Mouse (Mus musculus) cerebellum, postnatal 10 days (tissue): ENCODE results near the gene Kank3.
"Not testable (repeated sequence)": the region's sequence is repeated elsewhere in the genome, so short reads cannot be mapped to it uniquely, and the experiment has no call there.

ENCODE experiments used
- DNase-seq, 2 experiments: peaks; one replicate each; pipeline ENCODE4 v3.0.0; 2021; ENCODE audit warnings: mixed read lengths in 2 of 2

The Kank3 gene

DNA sequence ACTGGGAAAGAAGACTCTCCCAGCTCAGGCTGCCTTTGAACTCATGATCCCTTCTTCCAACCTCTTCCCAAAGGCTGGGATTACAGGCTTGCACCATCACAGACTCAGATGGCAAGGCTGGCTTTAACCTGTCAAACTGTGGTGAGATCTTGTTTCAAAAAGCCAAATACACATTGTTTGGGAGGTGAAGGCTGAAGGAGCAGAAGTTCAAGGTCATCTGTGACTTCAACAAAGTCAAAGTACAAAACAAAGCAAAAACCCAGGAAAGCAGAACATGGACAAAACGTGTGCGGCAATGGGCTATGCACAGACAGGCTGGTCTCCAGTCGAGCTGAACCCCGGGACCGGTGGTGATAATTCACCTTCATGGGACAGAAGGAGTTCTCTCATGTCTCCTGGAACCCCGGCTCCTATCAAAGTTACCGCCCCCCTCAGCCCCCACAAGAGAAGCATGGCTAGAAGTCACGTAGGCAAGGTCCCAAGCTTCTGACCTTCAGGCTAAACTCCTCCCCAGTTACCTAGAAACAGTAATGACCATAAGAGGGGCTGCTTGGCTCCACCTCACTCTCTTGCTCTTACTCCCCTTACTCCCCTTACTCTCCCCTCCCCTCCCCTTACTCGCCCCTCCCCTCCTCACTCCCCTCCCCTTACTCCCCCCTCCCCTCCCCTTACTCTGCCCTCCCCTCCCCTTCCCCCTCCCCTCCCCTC is 3.0 kb upstream of the Kank3 start:
- DNase-seq: no peak

DNA sequence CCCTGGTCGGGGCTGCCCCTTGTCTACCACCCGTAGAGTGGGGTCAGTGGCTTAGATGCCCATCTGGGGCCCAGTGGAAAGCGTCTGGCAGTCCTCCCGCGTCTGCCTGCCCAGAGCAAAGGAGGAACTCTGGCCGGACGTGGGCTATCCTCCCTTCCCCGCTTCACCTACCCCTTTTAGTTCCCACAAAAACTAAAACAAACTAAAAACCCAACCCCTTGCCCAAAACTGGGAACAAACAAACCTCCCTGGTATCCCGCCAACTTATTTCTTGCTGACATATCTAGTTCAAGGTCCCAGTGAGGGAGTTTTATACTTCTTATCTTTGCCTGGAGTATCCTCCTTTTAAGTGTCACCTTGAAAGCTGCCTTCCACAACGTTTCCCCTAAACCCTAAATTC is 2.1 kb upstream of the Kank3 start:
- no peak for DNase-seq

- no peak for DNase-seq
Observed at GRCm38 (mm10) chr17:33811142-33811516, 810 bp downstream of the Kank3 start.

DNA sequence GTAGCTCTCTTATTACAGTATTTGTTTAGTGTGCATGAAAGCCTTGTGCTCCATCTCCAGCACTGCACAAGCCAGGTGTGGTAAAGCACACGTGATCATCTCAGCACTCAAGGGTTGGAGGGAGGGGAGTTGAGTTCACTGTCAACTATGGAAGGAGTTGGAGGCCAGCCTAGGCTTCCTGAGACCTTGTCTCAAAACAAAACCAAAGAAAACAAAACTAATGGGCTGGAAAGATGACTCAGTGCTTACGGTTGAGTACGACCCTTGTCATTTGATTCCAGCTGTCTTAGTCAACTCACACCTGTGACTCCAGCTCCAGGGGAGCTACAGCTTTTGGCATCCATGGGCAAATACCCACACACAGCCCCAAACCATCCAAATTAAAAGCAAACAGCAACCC is 2.2 kb downstream of the Kank3 start:
- DNase-seq: no peak

DNA sequence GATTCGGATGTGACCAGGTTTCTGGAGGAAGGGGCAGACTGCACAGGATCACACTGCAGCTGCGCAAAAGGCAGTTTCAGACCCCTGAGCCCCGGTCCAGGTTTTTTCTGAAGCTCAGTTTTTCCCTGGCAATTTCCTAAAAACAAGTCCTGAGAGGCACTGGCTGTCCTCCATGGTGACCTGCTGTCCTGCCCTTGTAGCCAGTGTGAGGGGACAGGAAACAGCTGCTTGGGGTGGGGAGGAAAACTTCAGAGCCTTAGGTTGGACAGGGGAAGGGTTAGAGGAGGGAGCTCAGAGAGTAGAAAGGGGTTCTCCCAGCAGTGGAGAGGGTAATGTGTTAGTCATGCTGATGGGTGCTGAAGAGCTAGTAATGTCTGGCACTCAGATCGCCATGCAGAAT is 2.7 kb downstream of the Kank3 start:
- no peak for DNase-seq

DNA sequence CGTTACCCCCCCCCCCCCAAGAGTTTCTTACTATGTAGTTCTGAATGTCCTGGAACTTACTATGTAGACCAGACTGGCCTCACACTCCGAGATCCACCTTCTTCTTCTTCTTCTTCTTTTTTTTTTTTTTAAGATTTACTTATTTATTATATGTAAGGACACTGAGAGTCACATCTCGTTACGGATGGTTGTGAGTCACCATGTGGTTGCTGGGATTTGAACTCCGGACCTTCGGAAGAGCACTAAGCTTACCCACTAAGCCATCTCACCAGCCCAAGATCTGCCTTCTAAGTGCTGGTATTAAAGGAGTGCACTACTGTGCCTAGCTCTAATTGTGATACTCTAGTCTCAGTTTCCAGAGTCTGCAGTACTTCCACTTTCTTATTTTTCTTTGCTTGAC is 5.1 kb downstream of the Kank3 start:
- no peak for DNase-seq

GRCm38 (mm10) chr17:33816612-33817011 is 6.3 kb downstream of the Kank3 start:
- no peak for DNase-seq

- peak; percentile 94 to 97 for DNase-seq
Observed at GRCm38 (mm10) chr17:33817184-33817968, 7.1 kb downstream of the Kank3 start.

GRCm38 (mm10) chr17:33817969-33818643 is 7.8 kb downstream of the Kank3 start:
- DNase-seq: no peak

GRCm38 (mm10) chr17:33822436-33822959 is 12.2 kb downstream of the Kank3 start:
- peak in 1 of 2 experiments; percentile 32 for DNase-seq

DNA sequence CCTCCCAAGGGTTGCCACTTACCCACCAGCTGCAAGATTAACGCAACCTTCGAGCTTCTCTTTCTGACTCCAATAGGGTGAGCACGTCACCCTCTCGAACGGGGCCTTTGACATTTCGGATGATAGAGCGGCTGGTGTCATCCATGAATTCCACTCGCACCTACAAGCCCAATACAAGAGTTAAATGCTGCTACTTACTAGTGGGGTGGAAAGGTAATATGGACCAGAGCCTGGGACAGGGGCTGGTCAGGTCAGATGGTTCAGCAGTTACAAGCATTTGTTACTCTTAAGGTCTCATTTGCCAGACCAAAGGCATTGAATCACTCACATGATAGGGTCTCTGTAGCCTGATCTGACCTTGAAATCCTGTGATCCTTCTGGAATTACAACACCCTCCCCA is 12.9 kb downstream of the Kank3 start:
- not testable (repeated sequence) for DNase-seq

DNA sequence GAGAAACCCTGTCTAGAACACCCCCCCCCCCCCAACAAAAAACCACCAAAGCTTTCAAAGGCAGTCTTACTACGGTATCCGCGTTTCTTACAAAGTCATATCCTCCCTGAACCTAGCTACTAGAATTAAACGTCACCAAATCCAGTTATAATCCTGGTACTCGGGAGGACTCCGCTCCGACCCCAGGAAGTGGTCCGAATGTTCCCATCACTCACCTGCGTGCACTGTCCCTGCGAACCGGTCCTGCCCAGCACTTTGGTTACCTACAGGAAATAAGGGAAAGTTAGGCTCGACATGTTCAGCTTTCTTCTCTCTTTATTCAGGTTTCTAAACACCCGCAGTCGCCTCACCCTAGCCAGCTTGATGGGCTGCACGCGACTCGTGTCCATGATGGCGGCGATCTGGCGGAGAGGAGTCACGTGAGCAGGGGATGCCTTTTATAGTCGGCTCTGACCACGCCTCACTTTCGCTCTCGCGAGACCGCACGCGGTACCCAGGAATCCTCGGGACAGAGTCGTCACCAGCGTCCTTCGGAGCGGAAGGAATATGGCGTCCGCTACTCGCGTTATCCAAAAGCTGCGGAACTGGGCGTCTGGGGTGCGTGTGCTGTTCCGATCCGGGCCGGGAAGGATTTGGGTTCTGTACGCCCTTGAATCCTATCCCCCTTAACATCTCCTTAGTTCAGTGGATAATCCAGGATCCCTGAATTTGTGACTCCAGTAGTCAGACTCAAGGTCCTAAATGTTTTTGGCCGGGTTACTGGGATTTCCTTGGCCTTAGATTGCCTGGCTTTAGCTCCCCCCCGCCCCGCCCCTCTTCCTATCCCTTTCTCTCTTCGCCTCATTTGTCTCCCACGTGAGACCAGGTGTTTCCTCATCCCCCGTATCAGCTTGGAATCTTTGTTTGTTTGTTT is 14.0 kb downstream of the Kank3 start, which contains the start of the genes Rps28 and Ndufa7:
Gene Rps28, minus strand, starts transcription at position 479 of the 913 bp plus-strand sequence.
Gene Ndufa7, plus strand, starts transcription at position 489 of the 913 bp plus-strand sequence.
- DNase-seq: peak; percentile 98 to 99

DNA sequence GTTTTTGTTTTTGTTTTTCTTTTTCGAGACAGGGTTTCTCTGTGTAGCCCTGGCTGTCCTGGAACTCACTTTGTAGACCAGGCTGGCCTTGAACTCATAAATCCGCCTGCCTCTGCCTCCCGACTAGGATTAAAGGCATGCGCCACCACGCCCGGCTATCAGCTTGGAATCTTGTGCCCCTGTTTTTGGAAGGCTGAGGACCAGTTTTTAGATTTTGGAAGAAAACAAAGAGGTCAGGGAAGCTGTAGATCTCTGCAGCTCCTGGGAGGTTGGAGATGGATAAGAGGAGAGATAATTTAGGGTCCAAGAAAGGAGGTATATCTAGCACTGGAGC is 14.6 kb downstream of the Kank3 start:
- DNase-seq: peak in 1 of 2 experiments; percentile 29

DNA sequence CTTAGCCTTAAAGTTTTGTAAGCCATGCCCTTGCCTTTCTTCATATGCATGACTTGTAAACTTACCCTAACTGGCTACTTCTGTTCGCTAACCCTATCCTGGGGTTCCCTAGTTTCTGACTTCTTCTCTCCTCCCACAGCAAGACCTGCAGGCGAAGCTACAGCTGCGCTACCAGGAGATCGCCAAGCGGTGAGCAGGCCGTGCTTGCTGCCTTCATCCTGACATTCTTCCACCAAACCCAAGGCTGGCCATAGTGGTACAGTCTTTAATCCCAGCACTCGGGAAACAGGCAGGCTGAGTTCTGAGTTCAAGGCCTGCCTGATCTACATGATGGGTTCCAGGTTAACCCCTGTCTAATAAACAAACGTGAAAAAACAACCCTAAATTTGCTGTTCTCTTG is 15.1 kb downstream of the Kank3 start:
- DNase-seq: no peak

GRCm38 (mm10) chr17:33826850-33827249 is 16.5 kb downstream of the Kank3 start:
- DNase-seq: peak; percentile 84 to 89

DNA sequence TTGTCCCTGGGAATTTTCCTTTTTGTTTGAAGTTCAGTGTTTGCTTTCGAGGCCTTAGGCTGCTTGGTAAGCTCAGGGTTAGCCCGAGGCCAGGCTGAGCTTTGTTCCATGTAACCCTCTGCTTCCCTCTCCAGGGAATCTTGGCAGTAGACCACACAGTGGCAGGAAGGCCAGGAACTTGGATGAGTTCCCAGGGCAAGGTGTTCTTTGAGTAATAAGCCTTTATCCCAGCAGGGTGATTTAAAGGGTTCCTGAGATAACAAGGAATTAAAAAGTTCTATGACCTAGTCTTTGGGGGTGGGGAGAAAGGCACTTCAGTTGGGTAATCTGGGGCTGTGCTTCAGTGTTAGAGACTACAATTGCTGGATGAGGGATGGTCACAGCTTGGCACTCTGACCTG is 18.6 kb downstream of the Kank3 start:
- peak; percentile 47 to 49 for DNase-seq

GRCm38 (mm10) chr17:33829561-33829960 is 19.2 kb downstream of the Kank3 start:
- DNase-seq: no peak

DNA sequence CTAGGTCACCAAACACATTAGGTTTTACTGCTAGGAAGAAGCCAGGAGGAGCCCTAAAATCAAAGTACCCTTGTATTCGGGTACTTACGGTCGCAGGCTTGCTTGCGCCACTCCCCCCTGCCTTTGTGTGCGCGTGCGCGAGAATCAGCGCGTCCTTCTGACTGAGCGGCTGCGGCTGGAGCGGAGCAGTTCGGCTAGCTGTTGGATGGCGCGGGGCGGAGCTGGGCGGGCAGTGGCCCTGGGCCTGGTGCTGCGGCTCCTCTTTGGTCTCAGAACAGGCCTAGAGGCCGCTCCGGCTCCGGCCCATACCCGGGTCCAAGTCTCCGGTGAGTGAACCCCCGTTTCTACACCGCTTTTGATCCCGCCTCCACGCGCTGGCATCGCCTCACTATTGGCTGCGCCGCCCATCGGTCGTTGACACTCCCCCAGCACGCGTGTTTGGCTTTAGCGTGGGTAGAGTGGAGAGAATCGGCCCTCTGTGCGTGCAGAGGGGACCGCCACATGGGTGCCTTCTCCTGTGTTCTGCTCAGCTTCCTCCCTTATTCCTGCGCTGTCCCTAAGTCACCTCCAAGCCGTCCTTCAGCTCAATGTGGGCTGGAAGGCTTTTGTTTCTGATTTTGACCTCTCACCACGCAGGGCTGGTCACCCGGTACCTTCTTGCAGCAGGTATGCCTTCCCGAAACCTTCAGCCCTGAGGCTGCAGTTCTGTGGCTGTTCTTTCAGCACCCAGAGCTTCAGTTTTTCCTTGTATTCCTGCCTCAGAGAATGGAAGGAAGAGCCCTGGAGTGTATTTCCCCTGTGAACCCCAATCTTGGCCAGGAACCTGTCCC is 32.9 kb downstream of the Kank3 start, which contains the start of gene Cd320:
Gene Cd320, plus strand, starts transcription at position 126 of the 830 bp plus-strand sequence.
- DNase-seq: peak; percentile 94 to 96

- DNase-seq: no peak
Observed at GRCm38 (mm10) chr17:33844196-33844595, 33.9 kb downstream of the Kank3 start.

- DNase-seq: no peak
Observed at GRCm38 (mm10) chr17:33848139-33848538, 37.8 kb downstream of the Kank3 start.

DNA sequence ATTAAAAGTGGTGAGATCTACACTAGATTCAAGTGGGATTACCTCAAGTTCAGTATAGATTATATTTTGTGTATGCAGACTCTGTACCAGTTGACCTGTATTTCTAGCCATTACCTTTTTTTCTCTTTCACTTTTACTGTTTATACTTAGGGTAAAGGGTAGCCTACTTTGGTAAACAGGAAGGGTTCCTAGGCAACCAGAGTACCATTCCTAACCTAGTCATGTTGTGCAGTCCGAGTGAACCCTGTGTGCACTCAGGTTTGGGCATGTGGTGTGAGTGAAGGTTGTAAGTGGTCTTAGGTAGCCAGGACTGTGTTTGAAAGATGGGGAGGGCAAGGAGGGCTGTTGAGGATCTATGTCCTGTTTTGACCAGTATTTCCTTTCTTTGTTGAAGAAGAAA is 41.0 kb downstream of the Kank3 start:
- no peak for DNase-seq
